Mouse (Mus musculus) brain, embryonic 14.5 days (tissue): ENCODE data around the gene Gm14399.

Experiments used
- CTCF ChIP-seq: fragments of 200-500 bp; IDR thresholded peaks from 2 replicates; pipeline ENCODE4 v1.5.1; 2012; ENCODE audit warnings: inconsistent platforms, mild to moderate bottlenecking, moderate library complexity, borderline replicate concordance; ENCODE audit not compliant: insufficient read depth, insufficient read length; ENCODE audit errors: extremely low read depth
- POLR2A ChIP-seq: fragments of 200-500 bp; IDR thresholded peaks from 2 replicates; pipeline ENCODE4 v1.6.1; 2012; ENCODE audit warnings: mild to moderate bottlenecking, inconsistent platforms, borderline replicate concordance; ENCODE audit not compliant: poor library complexity, insufficient read depth, insufficient read length, severe bottlenecking; ENCODE audit errors: extremely low read depth

DNA sequence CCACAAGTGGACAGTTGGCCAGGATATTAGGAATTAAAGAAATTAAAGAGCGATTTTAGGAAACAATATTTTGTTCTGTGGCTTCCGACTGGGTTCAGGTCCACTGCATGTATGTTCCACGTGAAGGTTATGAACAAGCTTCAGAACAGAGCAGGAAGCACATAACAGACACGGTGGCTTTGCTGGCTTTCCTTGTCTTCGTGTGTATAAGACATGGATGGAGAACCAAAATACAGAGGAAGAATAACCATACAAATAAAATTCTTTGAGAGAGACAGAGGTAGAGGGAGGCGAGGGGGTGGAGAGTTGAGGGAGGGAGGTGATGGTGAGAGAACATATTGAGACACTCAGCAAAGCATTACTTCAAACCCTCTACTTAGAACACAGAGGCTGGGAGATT is 34.5 kb upstream of the Gm14399 start:
- no peak for TF ChIP-seq CTCF
- no peak for TF ChIP-seq POLR2A
